Mouse (Mus musculus) forebrain, embryonic 15.5 days (tissue): ENCODE data around the gene Serpinb7. TPM values are rescaled to one million over a fixed set of nuclear protein-coding genes. Genes with fewer than 3 reads are reported as not detected.

Source experiments
- ATAC-seq: fragments of 200-750 bp; cut with Nextera tagmentation; replicated peaks from 2 replicates; pipeline ENCODE4 v1.8.0; 2017; ENCODE audit warnings: mild to moderate bottlenecking, moderate TSS enrichment, moderate library complexity
- H3K27ac ChIP-seq: fragments of 300-500 bp; sonication (generic); replicated peaks from 2 replicates; pipeline ENCODE4 v1.5.1; 2015; ENCODE audit warnings: mild to moderate bottlenecking, inconsistent platforms
- H3K27me3 ChIP-seq: fragments of 300-500 bp; sonication (generic); 2 replicates; pipeline ENCODE4 v1.6.1; 2015; ENCODE audit warnings: inconsistent platforms
- H3K36me3 ChIP-seq: fragments of 300-500 bp; sonication (generic); 2 replicates; pipeline ENCODE4 v1.6.1; 2015; ENCODE audit warnings: mild to moderate bottlenecking, inconsistent platforms
- H3K4me1 ChIP-seq: fragments of 300-500 bp; sonication (generic); 2 replicates; pipeline ENCODE4 v1.6.1; 2015; ENCODE audit warnings: inconsistent platforms
- H3K4me2 ChIP-seq: fragments of 300-500 bp; sonication (generic); replicated peaks from 2 replicates; pipeline ENCODE4 v1.6.1; 2015; ENCODE audit warnings: mild to moderate bottlenecking, inconsistent platforms
- H3K4me3 ChIP-seq: fragments of 300-500 bp; sonication (generic); 2 replicates; pipeline ENCODE4 v1.5.1; 2015; ENCODE audit warnings: mild to moderate bottlenecking, inconsistent platforms
- H3K9ac ChIP-seq: fragments of 300-500 bp; sonication (generic); replicated peaks from 2 replicates; pipeline ENCODE4 v1.6.1; 2015; ENCODE audit warnings: mild to moderate bottlenecking, inconsistent platforms
- H3K9me3 ChIP-seq: fragments of 300-500 bp; sonication (generic); 2 replicates; pipeline ENCODE4 v1.6.1; 2016; ENCODE audit warnings: inconsistent platforms
- polyA plus RNA-seq: library from polyadenylated mRNA; unstranded; fragments of >200 nt; fragmentation: Nextera tagmentation; extraction: Ambion mirVana; gene quantifications from 2 replicates; pipeline ENCODE4 v1.2.1, GENCODE M21; 2015

Gene Serpinb7
- polyA plus RNA-seq, 1 experiment from 2014 or later = not detected

DNA sequence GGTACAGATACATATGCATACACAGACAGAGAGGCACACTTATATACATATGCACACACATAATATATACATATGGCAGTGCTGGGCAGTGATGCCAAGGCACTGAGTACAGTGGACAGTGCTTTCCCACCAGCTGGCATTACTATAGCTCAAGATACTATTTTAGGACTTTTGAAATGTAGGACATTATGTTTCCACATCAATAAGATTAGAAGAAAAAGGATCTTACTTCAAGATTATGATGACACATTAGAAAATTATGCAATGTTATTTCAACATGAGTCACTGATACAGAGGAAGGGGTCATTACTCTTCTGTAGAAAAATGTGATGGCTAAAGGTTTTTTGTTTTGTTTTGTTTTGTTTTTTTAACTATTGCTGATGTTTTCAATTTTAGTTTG, 102.6 kb downstream of the Serpinb7 start:
- no peaks in the 10 kb centered on the region for H3K27me3 ChIP-seq
- no peaks in the 10 kb centered on the region for H3K4me1 ChIP-seq
- no peaks in the 10 kb centered on the region for H3K36me3 ChIP-seq
- no peak for ATAC-seq
- H3K4me3 ChIP-seq = no peak overlapping the region
- no peak overlapping the region for H3K9ac ChIP-seq
- no peaks in the 10 kb centered on the region for H3K9me3 ChIP-seq
- no peak overlapping the region for H3K4me2 ChIP-seq
- H3K27ac ChIP-seq = no peak overlapping the region

Other genes starting within 250 kb of the Serpinb7 start
- not detected in 2 replicates for gene Serpinb3b, start 121.3 kb upstream of the Serpinb7 start, polyA plus RNA-seq
- not detected in 2 replicates for gene Serpinb3c, start 121.3 kb upstream of the Serpinb7 start, polyA plus RNA-seq
- not detected in 2 replicates for gene Serpinb11, start 38.5 kb upstream of the Serpinb7 start, polyA plus RNA-seq
- gene Serpinb2, start 111.8 kb downstream of the Serpinb7 start, polyA plus RNA-seq = 0.29 and 0.33 TPM in 2 replicates
- gene Serpinb8, start 190.4 kb downstream of the Serpinb7 start, polyA plus RNA-seq = 0.17 and 0.20 TPM in 2 replicates